Mouse (Mus musculus) spleen, postnatal 4 days (tissue): ENCODE measurements around the gene Scaf1.

Source experiments
- DNase-seq, 2 experiments: peaks; one replicate each; pipeline ENCODE4 v3.0.0; 2022; ENCODE audit warnings: low spot score in 2 of 2

Scaf1 gene

GRCm38 (mm10) chr7:45015957-45016612 is at the start of gene Scaf1:
Gene Scaf1 (minus strand): TSS chr7:45016363.
- DNase-seq: peak; percentile 98 to 99

DNA sequence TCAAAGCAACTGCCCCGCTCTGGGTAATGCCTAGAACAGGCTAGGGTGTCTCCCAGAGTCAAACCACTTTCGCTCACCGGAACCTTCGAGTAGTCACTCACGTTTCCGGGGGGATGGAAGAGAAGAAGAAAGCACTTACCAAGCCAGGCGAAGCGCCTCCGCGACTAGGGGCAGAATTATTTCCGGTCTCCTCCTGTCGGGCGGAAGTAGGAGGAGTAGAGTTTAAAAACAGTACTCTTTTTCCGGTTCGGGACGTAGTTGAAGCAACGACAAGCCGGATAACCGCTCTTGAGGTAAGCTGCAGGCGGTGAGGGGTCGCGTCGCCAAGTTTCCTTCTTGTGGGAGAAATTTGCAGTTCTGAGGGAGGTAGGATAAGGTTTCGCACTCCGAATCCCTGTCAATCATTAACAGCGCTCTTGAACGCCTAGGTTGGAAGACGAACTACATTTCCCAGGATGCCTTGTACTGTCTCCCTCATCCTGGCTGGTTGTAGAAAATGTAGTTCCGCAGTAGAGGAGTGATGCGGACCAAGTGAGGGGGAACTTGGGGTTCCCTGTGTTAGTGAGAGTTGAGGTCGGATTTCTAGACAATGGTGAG is 46.2 kb upstream of the Scaf1 start, which contains the start of the genes Nosip and Prrg2:
Gene Nosip (plus strand): TSS at position 191 of the 597 bp plus-strand sequence.
Gene Prrg2 (minus strand): TSS at position 439 of the 597 bp plus-strand sequence.
- DNase-seq: peak; percentile 96 to 97

DNA sequence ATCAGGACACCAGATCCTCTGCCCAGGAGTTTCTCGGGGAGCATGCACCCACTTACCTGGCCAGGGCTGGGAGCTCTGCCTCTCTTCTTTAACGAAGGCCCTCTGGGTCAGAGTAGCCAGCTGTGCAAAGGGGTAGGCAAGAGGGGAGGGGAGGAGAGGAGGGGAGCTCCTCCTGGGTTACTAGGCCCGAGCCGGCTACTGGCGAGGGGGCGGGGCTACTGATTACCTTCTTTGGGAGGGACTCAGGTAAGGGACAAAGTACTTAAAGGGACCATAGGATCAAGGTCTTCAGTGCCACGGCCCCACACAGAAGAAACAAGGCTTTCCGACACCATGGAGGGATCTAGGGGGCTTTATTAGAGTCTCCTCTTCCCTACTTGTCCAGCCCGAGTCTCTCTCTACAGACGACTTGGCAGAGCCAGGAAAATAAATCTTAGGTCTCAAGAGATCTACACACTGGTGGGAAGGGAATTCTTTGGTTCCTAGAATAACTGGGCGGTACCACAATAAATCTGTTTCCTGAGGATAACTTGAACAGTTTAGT is 45.4 kb upstream of the Scaf1 start:
- no peak for DNase-seq

DNA sequence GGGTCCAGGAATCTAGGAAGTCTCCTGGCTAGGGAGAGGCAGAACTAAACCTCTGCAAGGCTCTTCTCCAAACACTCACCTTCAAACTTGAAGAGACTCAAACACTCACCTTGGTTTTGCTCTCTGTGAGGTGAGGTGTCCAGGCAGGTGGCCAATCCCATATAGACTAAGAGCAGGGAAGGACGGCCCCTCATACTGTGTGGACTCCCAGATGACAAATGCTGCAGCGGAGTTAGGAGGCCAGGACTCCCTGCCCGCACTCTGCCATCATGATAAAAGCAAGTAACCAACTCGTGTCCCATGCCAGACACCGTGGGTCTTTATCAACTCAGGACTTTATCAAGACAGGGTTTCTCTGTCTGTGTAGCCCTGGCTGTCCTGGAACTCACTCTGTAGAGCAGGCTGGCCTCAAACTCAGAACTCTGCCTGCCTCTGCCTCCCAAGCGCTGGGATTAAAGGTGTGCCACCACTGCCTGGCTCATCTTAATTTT is 44.5 kb upstream of the Scaf1 start:
- peak in 1 of 2 experiments; percentile 56 for DNase-seq

DNA sequence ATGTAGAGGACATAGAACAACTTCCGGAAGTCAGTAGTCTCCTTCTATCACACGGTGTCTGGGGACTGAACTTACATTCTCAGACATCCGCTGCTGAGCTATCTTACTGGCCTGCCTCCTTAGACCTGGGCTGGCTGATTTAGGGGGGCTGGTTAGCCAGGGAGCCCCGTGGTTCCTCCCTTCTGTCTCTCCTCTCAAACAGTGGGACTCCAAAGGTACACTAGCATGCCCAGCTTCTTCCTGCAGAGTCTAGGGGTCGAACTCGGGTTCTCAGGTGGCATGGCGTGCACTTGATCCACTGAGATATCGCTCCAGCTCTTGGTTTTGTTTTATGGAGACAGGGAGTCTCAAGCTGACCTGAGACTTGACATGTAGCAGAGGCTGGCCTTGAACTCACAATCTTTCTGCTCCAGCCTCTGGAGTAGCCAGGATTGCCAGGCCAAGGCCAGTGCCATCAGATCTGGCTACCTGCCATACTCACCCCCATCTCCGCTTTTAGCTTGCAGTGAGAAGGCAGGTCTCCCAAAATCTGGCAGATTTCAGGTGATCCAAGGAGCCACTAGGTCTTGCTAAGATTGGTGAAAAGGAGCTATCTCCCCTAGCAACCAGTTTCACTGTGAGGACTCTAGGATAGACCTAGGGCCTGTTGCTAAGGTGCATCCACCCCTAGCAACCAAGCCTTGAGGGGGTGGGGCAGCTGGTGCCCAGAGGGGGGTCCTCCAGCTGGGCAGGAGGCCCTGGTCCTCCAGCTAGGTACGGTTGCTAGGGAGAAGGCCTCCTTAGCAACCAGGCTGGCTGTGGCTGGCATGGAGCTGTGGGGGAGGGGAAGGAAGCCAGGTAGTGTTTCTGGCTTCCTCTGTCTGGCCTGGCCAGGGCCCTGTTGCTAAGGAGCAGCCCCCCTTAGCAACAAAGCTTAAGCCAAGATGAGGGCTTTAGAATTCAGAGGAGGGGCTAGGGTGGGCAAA is 42.7 kb upstream of the Scaf1 start:
- DNase-seq: peak in 1 of 2 experiments; percentile 58

DNA sequence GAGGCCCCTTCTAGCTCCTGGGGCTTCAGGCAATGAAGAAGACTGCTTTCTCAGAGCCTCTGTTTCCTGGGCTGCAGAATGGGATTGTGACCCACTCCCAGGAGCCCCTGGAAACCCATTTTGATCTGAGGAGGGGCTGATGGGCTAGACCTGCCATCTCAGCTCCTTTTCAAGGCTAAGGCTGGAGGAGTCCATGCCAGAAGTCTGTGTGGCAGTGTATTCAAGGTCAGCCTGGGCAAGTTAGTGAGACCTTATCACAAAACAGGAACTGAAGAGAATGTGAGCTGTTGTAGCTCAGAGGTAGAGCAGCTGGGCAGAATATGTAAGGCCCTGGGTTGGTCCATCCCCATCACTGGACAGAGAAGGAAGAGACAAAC is 40.8 kb upstream of the Scaf1 start:
- DNase-seq: no peak

DNA sequence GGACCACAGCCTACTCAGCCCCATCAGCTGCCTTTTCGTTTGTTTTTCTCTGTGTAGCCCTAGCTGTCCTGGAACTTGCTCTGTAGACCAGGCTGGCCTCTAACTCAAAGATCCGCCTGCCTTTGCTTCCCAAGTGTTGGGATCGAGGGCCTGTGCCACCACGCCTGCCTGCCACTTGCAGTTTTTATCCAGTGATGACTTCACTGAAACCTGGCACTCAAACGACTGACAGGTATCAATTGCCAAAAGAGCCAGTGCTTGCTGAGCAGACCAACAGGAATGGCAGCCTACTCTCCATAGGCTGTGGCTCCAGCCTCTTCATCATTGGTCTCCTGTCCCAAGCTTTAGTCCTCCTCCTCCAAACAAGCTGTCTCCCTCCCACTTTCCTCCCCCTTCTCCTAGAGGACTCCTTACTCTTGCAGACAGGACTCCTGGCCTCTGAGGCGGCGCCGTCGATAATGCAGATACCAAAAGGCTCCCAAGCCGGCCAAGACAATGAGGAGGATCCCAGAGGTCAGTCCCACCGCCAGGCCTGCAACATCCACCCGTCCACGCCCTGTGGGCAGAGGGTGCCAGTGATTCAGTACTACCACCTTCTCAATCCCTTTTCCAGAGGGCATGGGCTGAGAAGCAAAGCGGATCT is 40.3 kb upstream of the Scaf1 start:
- DNase-seq: peak in 1 of 2 experiments; percentile 57

- DNase-seq: peak; percentile 90
Measured at GRCm38 (mm10) chr7:45053931-45054510, 37.9 kb upstream of the Scaf1 start.

DNA sequence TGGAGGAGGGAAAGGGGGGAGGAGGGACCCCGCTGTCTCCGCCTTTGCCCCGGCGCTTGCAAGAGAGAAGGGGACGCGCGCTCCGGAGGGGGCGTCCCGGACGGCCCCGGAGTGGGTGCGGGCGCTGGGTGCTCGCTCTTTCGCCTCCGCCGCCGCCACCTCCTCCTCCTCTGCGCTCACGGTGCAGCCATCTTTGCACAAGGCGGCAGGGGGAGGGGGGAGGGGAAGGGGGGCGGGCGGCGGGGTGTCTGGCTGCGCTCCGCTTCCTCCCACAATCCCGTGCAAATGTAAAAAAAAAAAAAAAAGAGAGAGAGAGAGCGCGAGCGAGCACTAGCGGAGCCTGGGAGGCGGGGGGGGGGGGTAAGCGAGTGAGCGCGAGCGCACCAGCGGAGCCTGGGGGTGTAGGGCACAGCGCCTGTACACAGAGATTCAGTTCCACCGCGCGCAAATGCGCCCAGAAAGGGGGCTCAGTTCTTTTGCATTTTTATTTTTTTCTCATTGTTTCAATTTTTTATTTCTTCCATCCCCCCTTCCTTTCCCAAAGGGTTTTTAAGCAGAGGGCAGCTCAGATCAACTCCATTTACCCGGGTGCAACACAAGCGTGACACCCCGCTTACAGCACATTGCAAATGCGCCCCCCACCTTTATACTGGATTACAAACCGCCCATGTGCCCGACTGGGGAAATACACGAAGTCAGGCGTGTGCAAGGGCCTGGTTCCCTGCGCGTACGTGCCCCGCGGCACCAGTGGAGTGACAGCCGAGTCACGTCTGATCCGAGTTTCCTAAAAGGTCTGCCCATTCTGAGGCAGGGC is 37.2 kb upstream of the Scaf1 start:
- DNase-seq: peak; percentile 68 to 85

DNA sequence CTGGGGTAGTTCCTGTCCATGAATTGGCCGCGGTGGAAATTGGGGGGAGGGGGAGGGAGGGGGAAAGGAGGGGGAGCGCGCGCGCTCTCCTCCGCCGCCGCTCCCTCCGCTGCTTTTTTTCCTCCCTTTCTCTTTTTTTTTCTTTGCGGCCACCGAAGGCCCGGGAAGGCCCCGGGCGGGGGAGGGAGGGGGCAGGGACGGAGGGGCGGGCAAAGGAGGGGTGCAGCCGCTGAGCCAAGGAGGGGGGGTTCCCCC is 36.6 kb upstream of the Scaf1 start, which contains the start of gene Prr12:
Gene Prr12 (minus strand): TSS at position 20 of the 255 bp plus-strand sequence.
- DNase-seq: no peak

DNA sequence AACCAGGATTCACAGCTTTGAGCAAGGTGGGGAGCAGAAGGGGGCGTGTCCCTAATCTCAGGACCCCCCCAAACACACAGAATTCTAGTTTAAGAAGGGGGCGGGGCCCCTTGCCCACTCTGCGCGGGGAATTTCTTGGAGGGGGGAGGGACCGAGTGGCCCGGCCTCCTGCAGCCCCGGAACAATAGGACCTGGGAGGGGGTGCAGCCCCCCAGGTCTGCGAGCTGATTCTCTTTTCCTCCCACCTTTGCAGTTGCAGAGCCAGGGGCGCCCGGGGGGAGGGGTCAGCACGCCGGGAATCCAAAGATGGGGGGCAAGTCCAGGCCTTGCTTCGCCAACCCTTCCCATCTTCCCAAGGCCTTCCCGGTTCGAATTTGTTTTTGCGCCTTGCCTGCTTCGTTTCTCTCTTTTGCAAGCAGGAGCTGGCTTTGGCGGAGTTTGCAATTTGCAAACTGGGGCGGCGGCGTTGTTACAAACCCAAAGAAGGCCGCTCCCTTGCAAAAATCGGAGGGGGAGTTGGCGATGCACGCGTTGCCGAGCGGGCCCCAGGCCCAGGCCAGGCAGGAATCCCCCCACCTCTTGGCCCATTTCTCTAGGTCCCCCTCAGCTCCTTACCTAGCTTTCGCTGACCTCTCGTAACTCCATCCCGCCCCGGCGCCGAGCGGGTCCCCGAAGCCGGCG is 36.2 kb upstream of the Scaf1 start:
- peak in 1 of 2 experiments; percentile 74 for DNase-seq

DNA sequence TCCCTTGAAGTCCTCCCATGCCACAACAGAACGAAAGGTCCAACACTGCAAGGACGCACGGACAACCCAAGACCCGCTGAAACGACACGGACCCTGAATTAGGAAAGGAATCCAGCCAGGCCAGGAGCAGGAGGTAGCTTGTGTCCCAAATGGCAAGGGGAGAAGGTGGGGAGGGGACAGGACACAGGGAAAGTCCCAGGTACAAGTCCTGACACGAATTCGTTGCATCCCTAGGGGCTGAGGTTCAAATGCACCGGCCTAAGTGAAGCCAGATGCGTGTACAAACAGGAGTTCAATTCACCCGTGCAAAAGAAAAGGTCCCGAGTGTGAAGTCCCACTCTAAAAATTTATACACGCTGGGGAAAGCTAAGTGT is 35.4 kb upstream of the Scaf1 start:
- peak in 1 of 2 experiments; percentile 62 for DNase-seq

GRCm38 (mm10) chr7:45050945-45051600 is 34.9 kb upstream of the Scaf1 start:
- DNase-seq: peak; percentile 60 to 67

DNA sequence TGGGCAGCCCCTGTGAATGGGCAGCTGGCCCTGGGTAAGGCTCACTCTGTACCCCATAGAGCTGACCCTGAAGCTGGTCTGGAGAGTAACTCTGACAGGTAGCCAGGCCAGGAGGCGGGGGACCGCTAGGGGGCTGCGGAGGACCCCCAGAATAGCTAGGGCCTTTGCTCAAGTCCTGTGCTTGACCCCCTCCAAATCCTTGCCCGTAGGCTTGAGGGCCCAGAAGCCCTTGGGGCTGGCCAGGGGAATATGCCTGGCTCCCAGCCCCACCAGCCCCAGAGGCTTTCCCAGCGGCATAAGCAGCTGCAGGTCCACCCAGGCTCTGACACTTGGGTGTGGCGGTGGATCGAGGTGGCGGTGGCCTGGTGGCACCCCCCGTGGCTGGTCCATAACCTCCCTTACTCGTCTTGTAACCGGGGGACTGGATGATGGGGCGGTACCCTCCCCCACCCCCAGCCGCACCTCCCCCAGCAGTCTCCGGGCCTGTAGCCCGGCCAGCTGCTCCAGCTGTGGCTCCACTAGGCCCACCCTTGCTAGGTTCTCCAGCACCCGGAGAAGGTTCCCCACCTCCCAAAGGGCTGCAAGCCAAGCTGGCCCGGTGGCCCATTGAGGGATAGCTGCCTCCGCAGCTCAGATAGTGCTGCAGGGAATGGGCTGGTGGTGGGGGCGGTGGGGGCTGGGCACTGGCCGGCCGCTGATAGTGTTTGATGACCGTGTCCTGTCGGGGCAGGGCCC is 32.9 kb upstream of the Scaf1 start:
- DNase-seq: peak in 1 of 2 experiments; percentile 63

DNA sequence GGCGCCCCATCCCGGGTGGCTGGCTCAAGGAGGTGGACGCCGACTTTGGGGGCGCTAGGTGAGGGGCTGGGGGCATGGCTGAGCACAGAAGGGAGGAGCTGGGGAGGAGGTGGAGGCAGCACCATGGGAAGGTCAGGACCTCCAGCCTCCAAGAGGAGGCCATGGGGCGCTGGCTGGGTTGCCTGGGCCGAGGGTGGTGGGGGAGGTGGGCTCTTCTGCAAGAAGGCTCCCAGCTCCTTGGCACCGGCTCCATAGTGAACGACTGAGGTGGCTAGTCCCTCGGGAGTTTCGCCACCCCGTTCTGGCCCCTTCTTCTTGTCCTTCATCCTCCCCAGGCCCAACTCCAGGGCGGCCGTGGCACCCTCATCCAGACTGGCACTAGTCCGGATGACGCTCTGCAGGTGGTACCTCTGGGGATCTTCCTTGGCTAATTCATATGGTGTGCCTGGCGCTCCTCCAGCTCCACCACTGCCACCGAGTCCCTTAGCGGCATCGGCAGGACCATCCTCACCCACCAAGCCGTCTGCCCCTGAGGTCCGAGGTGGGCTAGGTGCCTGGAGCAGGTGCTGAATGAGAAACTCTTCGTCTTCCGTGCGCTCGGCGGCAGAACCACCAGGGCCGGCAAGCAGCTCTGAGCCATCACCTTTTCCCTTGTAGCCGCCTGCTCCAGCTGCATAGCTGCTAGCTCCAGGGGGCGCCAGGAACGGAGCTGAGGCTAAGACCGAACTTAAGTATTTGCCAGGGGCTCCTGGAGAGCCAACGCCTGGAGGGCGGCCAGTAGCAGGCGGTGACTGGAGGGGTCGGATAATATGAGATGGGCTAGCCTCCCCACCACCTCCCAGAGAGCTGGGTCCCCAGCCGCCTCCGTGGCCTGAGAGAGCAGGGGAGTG is 32.1 kb upstream of the Scaf1 start:
- DNase-seq: peak in 1 of 2 experiments; percentile 63

GRCm38 (mm10) chr7:45047491-45047890 is 31.3 kb upstream of the Scaf1 start:
- no peak for DNase-seq

DNA sequence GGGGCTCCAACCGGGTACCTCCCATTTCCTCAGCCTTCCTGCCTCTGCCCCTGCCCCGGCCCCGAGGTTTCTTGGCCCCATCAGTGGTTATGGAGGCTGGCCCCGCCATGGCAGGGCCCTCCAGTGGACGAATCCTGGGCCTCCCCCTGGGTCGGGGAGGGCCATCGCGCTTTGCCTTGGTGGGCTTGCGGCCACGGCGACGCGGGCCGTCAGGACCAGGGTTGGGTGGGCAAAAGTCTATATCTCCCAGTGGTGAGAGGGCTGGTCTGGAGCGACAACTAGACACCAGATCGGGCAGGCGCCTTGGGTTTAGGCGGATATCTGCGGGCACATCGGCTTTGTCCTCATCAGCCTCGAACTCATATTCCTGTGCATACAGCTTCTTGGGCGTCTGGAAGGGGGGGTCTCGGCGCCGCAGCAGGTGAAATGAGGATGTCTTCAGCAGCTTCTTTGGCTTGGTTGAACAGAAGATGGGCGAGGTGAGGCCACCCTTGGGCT is 30.7 kb upstream of the Scaf1 start:
- DNase-seq: peak in 1 of 2 experiments; percentile 59
